Mouse (Mus musculus) forebrain, embryonic 12.5 days (tissue): Measurements from ENCODE around the gene Tmem131l. TPM values are rescaled to one million over a fixed set of nuclear protein-coding genes. Genes with fewer than 3 reads are reported as not detected.

Experiments used
- ATAC-seq: fragments of 200-750 bp; cut with Nextera tagmentation; 2 replicates; pipeline ENCODE4 v1.8.0; 2017; ENCODE audit warnings: moderate TSS enrichment; ENCODE audit not compliant: low FRiP score
- H3K27ac ChIP-seq: fragments of 300-500 bp; sonication (generic); 2 replicates; pipeline ENCODE4 v1.5.1; 2016; ENCODE audit warnings: mild to moderate bottlenecking
- H3K27me3 ChIP-seq: fragments of 300-500 bp; sonication (generic); 2 replicates; pipeline ENCODE4 v1.6.1; 2016; ENCODE audit warnings: mild to moderate bottlenecking
- H3K36me3 ChIP-seq: fragments of 300-500 bp; sonication (generic); replicated peaks from 2 replicates; pipeline ENCODE4 v1.6.1; 2016; ENCODE audit warnings: mild to moderate bottlenecking
- H3K4me1 ChIP-seq: fragments of 300-500 bp; sonication (generic); 2 replicates; pipeline ENCODE4 v1.6.1; 2016
- H3K4me2 ChIP-seq: fragments of 300-500 bp; sonication (generic); 2 replicates; pipeline ENCODE4 v1.6.1; 2016; ENCODE audit warnings: mild to moderate bottlenecking, moderate library complexity
- H3K4me3 ChIP-seq: fragments of 300-500 bp; sonication (generic); replicated peaks from 2 replicates; pipeline ENCODE4 v1.5.1; 2016; ENCODE audit warnings: mild to moderate bottlenecking
- H3K9ac ChIP-seq: fragments of 300-500 bp; sonication (generic); 2 replicates; pipeline ENCODE4 v1.6.1; 2016; ENCODE audit warnings: mild to moderate bottlenecking
- H3K9me3 ChIP-seq: fragments of 300-500 bp; sonication (generic); 2 replicates; pipeline ENCODE4 v1.6.1; 2016
- WGBS: fragments of 180-500 bp; shearing (Covaris S2); methylation state at CpG from one replicate; pipeline ENCODE4 v1.1.7; 2016; 5-methylcytosine and 5-hydroxymethylcytosine counted together
- polyA plus RNA-seq: library from polyadenylated mRNA; unstranded; fragments of >200 nt; fragmentation: Nextera tagmentation; extraction: Ambion mirVana; gene quantifications from 2 replicates; pipeline ENCODE4 v1.2.1, GENCODE M21; 2016

Gene Tmem131l
- polyA plus RNA-seq, 1 experiment from 2014 or later: 116 TPM

GRCm38 (mm10) chr3:83997563-83997962 lies 42.4 kb downstream of the Tmem131l start:
- Histone ChIP-seq H3K4me3 (no peak overlapping the region), H3K9ac (no peak overlapping the region), H3K9me3 (no peaks in the 10 kb centered on the region), H3K27ac (peak overlapping the region; percentile 76; the same call in 1 of the 2 replicates), H3K36me3 (peaks cover 13% of the 10 kb centered on the region; the same call in 1 of the 2 replicates), H3K4me2 (no peak overlapping the region), H3K4me1 (peaks cover 63% of the 10 kb centered on the region), H3K27me3 (no peaks in the 10 kb centered on the region)
- WGBS: 41% methylated on average over 5 of the region's 5 CpGs
- ATAC-seq: no peak

- Histone ChIP-seq H3K4me2 (no peak overlapping the region), H3K36me3 (peaks cover 9% of the 10 kb centered on the region; the same call in 1 of the 2 replicates), H3K9me3 (no peaks in the 10 kb centered on the region), H3K9ac (no peak overlapping the region), H3K4me1 (peaks cover 67% of the 10 kb centered on the region), H3K27me3 (no peaks in the 10 kb centered on the region), H3K27ac (peak overlapping the region; percentile 76), H3K4me3 (no peak overlapping the region)
- 48% methylated on average over 3 of the region's 3 CpGs for WGBS
- peak; percentile 10; the same call in 1 of the 2 replicates for ATAC-seq
These were observed 42.9 kb downstream of the Tmem131l start for GRCm38 (mm10) chr3:83997036-83997435.

- H3K4me3 ChIP-seq: no peak overlapping the region
- no peaks in the 10 kb centered on the region for H3K9me3 ChIP-seq
- no peaks in the 10 kb centered on the region for H3K27me3 ChIP-seq
- peak overlapping the region; percentile 76 for H3K27ac ChIP-seq
- H3K9ac ChIP-seq: no peak overlapping the region
- 60% methylated on average over 6 of the region's 6 CpGs for WGBS
- no peak overlapping the region for H3K4me2 ChIP-seq
- no peak for ATAC-seq
- peaks cover 73% of the 10 kb centered on the region for H3K4me1 ChIP-seq
- H3K36me3 ChIP-seq: peaks cover 7% of the 10 kb centered on the region; the same call in 1 of the 2 replicates
These were observed 43.9 kb downstream of the Tmem131l start for GRCm38 (mm10) chr3:83996086-83996485.

- H3K4me1 ChIP-seq: peaks cover 79% of the 10 kb centered on the region
- 50% methylated on average over 9 of the region's 9 CpGs for WGBS
- H3K27ac ChIP-seq: peak overlapping the region; percentile 76
- peaks cover 7% of the 10 kb centered on the region; the same call in 1 of the 2 replicates for H3K36me3 ChIP-seq
- H3K4me3 ChIP-seq: no peak overlapping the region
- no peaks in the 10 kb centered on the region for H3K9me3 ChIP-seq
- no peak for ATAC-seq
- no peak overlapping the region for H3K9ac ChIP-seq
- H3K27me3 ChIP-seq: no peaks in the 10 kb centered on the region
- H3K4me2 ChIP-seq: no peak overlapping the region
These were observed 44.6 kb downstream of the Tmem131l start for GRCm38 (mm10) chr3:83995254-83995830.

- Histone ChIP-seq H3K9ac (no peak overlapping the region), H3K4me1 (peaks cover 89% of the 10 kb centered on the region), H3K27ac (peak overlapping the region; percentile 73), H3K27me3 (no peaks in the 10 kb centered on the region), H3K9me3 (no peaks in the 10 kb centered on the region), H3K4me3 (no peak overlapping the region), H3K4me2 (no peak overlapping the region), H3K36me3 (peaks cover 2% of the 10 kb centered on the region; the same call in 1 of the 2 replicates)
- ATAC-seq: peak; percentile 77
- WGBS: 16% methylated on average over 8 of the region's 8 CpGs
These were observed 45.6 kb downstream of the Tmem131l start for GRCm38 (mm10) chr3:83994217-83994839.

GRCm38 (mm10) chr3:83993089-83993516 lies 46.9 kb downstream of the Tmem131l start:
- no peaks in the 10 kb centered on the region for H3K9me3 ChIP-seq
- no peak overlapping the region for H3K4me3 ChIP-seq
- H3K4me1 ChIP-seq: peaks cover 99% of the 10 kb centered on the region
- WGBS: 60% methylated on average over 8 of the region's 8 CpGs
- H3K4me2 ChIP-seq: no peak overlapping the region
- no peak; the same call in 1 of the 2 replicates for ATAC-seq
- H3K27ac ChIP-seq: peak overlapping the region; percentile 58; the same call in 1 of the 2 replicates
- H3K36me3 ChIP-seq: no peaks in the 10 kb centered on the region
- no peak overlapping the region for H3K9ac ChIP-seq
- no peaks in the 10 kb centered on the region for H3K27me3 ChIP-seq

- no peak overlapping the region for H3K4me2 ChIP-seq
- H3K9me3 ChIP-seq: no peaks in the 10 kb centered on the region
- no peak for ATAC-seq
- WGBS: 91% methylated on average over 8 of the region's 8 CpGs
- H3K27ac ChIP-seq: no peak overlapping the region
- peaks cover 96% of the 10 kb centered on the region for H3K4me1 ChIP-seq
- H3K9ac ChIP-seq: no peak overlapping the region
- no peaks in the 10 kb centered on the region for H3K36me3 ChIP-seq
- no peak overlapping the region for H3K4me3 ChIP-seq
- H3K27me3 ChIP-seq: no peaks in the 10 kb centered on the region
These were observed 48.1 kb downstream of the Tmem131l start for GRCm38 (mm10) chr3:83991691-83992524.

GRCm38 (mm10) chr3:83988214-83988613 lies 51.8 kb downstream of the Tmem131l start:
- H3K27ac ChIP-seq: 0 out of 2 replicates have a peak overlapping the region, but pooled peaks have one; percentile 43
- no peak overlapping the region for H3K4me3 ChIP-seq
- no peak overlapping the region for H3K4me2 ChIP-seq
- no peaks in the 10 kb centered on the region for H3K9me3 ChIP-seq
- peaks cover 96% of the 10 kb centered on the region for H3K4me1 ChIP-seq
- H3K36me3 ChIP-seq: no peaks in the 10 kb centered on the region
- H3K27me3 ChIP-seq: no peaks in the 10 kb centered on the region
- H3K9ac ChIP-seq: no peak overlapping the region
- no peak for ATAC-seq
- 21% methylated on average over 4 of the region's 4 CpGs for WGBS

GRCm38 (mm10) chr3:83987533-83988112 lies 52.4 kb downstream of the Tmem131l start:
- Histone ChIP-seq H3K36me3 (no peaks in the 10 kb centered on the region), H3K27me3 (no peaks in the 10 kb centered on the region), H3K4me1 (peaks cover 96% of the 10 kb centered on the region), H3K9me3 (no peaks in the 10 kb centered on the region), H3K4me2 (no peak overlapping the region), H3K4me3 (no peak overlapping the region), H3K27ac (no peak overlapping the region), H3K9ac (no peak overlapping the region)
- no peak for ATAC-seq
- WGBS: 73% methylated on average over 8 of the region's 8 CpGs

- no peaks in the 10 kb centered on the region for H3K36me3 ChIP-seq
- H3K27me3 ChIP-seq: no peaks in the 10 kb centered on the region
- no peaks in the 10 kb centered on the region for H3K9me3 ChIP-seq
- peak overlapping the region; percentile 89 for H3K27ac ChIP-seq
- H3K9ac ChIP-seq: no peak overlapping the region
- no peak overlapping the region for H3K4me2 ChIP-seq
- H3K4me3 ChIP-seq: no peak overlapping the region
- peaks cover 92% of the 10 kb centered on the region for H3K4me1 ChIP-seq
- no peak for ATAC-seq
- 67% methylated on average over 3 of the region's 3 CpGs for WGBS
These were observed 53.2 kb downstream of the Tmem131l start for GRCm38 (mm10) chr3:83986740-83987139.

GRCm38 (mm10) chr3:83985426-83985825 lies 54.5 kb downstream of the Tmem131l start:
- Histone ChIP-seq H3K9me3 (no peaks in the 10 kb centered on the region), H3K4me3 (no peak overlapping the region), H3K27me3 (no peaks in the 10 kb centered on the region), H3K36me3 (no peaks in the 10 kb centered on the region), H3K4me1 (peaks cover 93% of the 10 kb centered on the region), H3K4me2 (no peak overlapping the region), H3K9ac (no peak overlapping the region), H3K27ac (peak overlapping the region; percentile 89)
- 37% methylated on average over 6 of the region's 6 CpGs for WGBS
- no peak for ATAC-seq

- no peak overlapping the region for H3K9ac ChIP-seq
- H3K36me3 ChIP-seq: no peaks in the 10 kb centered on the region
- H3K9me3 ChIP-seq: no peaks in the 10 kb centered on the region
- H3K27ac ChIP-seq: peak overlapping the region; percentile 89
- peaks cover 93% of the 10 kb centered on the region for H3K4me1 ChIP-seq
- ATAC-seq: 0 out of 2 replicates have a peak, but pooled peaks have one; percentile 6
- H3K4me2 ChIP-seq: no peak overlapping the region
- 45% methylated on average over 4 of the region's 4 CpGs for WGBS
- no peaks in the 10 kb centered on the region for H3K27me3 ChIP-seq
- no peak overlapping the region for H3K4me3 ChIP-seq
These were observed 55.6 kb downstream of the Tmem131l start for GRCm38 (mm10) chr3:83984379-83984778.
